Mouse (Mus musculus): ENCODE results near the gene Igf2bp1. TPM values are rescaled to one million over a fixed set of nuclear protein-coding genes. Genes with fewer than 3 reads are reported as not detected.

The Igf2bp1 gene
- total and polyA plus RNA-seq, 2 experiments, result not detected

- Histone ChIP-seq H3K4me1 (ENCODE audit: control insufficient read depth, insufficient read depth, low read length) (no peaks in the 10 kb centered on the region), H3K4me3 (ENCODE audit: insufficient read depth, low read depth, low read length) (no peak overlapping the region), H3K9ac (ENCODE audit: low read depth, low read length) (no peak overlapping the region), H3K79me2 (ENCODE audit: control insufficient read depth, insufficient read depth, low read length) (no peaks in the 10 kb centered on the region), H3K27ac (replicated peaks; ENCODE audit: insufficient read depth, low read depth, low read length) (no peak overlapping the region), H3K36me3 (ENCODE audit: control insufficient read depth, insufficient read depth, low read length) (no peaks in the 10 kb centered on the region), H3K27me3 (ENCODE audit: control insufficient read depth, insufficient read depth, low read length) (no peaks in the 10 kb centered on the region)
- no peak for DNase-seq (ENCODE audit: extremely low read depth, low read depth, low spot score)
- WGBS, result 78% methylated on average over 6 of the region's 6 CpGs
- TF ChIP-seq CTCF (IDR thresholded peaks at IDR 0.05; ENCODE audit: low read depth, low read length) (no peak), POLR2A (IDR thresholded peaks at IDR 0.05; ENCODE audit: extremely low read depth, insufficient read depth, low read length) (no peak)
These were observed 32.6 kb downstream of the Igf2bp1 start for GRCm38 (mm10) chr11:95973187-95973586.

- no peaks in the 10 kb centered on the region for H3K79me2 ChIP-seq (ENCODE audit: control insufficient read depth, insufficient read depth, low read length)
- 81% methylated on average over 7 of the region's 7 CpGs for WGBS
- no peak overlapping the region for H3K27ac ChIP-seq (replicated peaks; ENCODE audit: insufficient read depth, low read depth, low read length)
- no peaks in the 10 kb centered on the region for H3K4me1 ChIP-seq (ENCODE audit: control insufficient read depth, insufficient read depth, low read length)
- H3K27me3 ChIP-seq (ENCODE audit: control insufficient read depth, insufficient read depth, low read length), result no peaks in the 10 kb centered on the region
- no peak for TF ChIP-seq POLR2A (IDR thresholded peaks at IDR 0.05; ENCODE audit: extremely low read depth, insufficient read depth, low read length)
- TF ChIP-seq CTCF (IDR thresholded peaks at IDR 0.05; ENCODE audit: low read depth, low read length), result no peak
- H3K9ac ChIP-seq (ENCODE audit: low read depth, low read length), result no peak overlapping the region
- no peak for DNase-seq (ENCODE audit: extremely low read depth, low read depth, low spot score)
- H3K4me3 ChIP-seq (ENCODE audit: insufficient read depth, low read depth, low read length), result no peak overlapping the region
- H3K36me3 ChIP-seq (ENCODE audit: control insufficient read depth, insufficient read depth, low read length), result no peaks in the 10 kb centered on the region
These were observed 42.4 kb downstream of the Igf2bp1 start for GRCm38 (mm10) chr11:95963304-95963703.

- no peak overlapping the region for H3K4me3 ChIP-seq (ENCODE audit: insufficient read depth, low read depth, low read length)
- H3K79me2 ChIP-seq (ENCODE audit: control insufficient read depth, insufficient read depth, low read length), result no peaks in the 10 kb centered on the region
- no peaks in the 10 kb centered on the region for H3K27me3 ChIP-seq (ENCODE audit: control insufficient read depth, insufficient read depth, low read length)
- TF ChIP-seq CTCF (IDR thresholded peaks at IDR 0.05; ENCODE audit: low read depth, low read length) (peak; percentile 19; the same call in 1 of the 2 replicates), POLR2A (IDR thresholded peaks at IDR 0.05; ENCODE audit: extremely low read depth, insufficient read depth, low read length) (no peak)
- no peaks in the 10 kb centered on the region for H3K36me3 ChIP-seq (ENCODE audit: control insufficient read depth, insufficient read depth, low read length)
- H3K9ac ChIP-seq (ENCODE audit: low read depth, low read length), result no peak overlapping the region
- H3K27ac ChIP-seq (replicated peaks; ENCODE audit: insufficient read depth, low read depth, low read length), result no peak overlapping the region
- no peaks in the 10 kb centered on the region for H3K4me1 ChIP-seq (ENCODE audit: control insufficient read depth, insufficient read depth, low read length)
- WGBS, result 78% methylated on average over 6 of the region's 6 CpGs
- no peak for DNase-seq (ENCODE audit: extremely low read depth, low read depth, low spot score)
These were observed 46.6 kb downstream of the Igf2bp1 start for GRCm38 (mm10) chr11:95959152-95959551.

GRCm38 (mm10) chr11:95958251-95958650 is 47.5 kb downstream of the Igf2bp1 start:
- Histone ChIP-seq H3K27ac (replicated peaks; ENCODE audit: insufficient read depth, low read depth, low read length) (no peak overlapping the region), H3K4me1 (ENCODE audit: control insufficient read depth, insufficient read depth, low read length) (no peaks in the 10 kb centered on the region), H3K4me3 (ENCODE audit: insufficient read depth, low read depth, low read length) (no peak overlapping the region), H3K79me2 (ENCODE audit: control insufficient read depth, insufficient read depth, low read length) (no peaks in the 10 kb centered on the region), H3K36me3 (ENCODE audit: control insufficient read depth, insufficient read depth, low read length) (no peaks in the 10 kb centered on the region), H3K9ac (ENCODE audit: low read depth, low read length) (no peak overlapping the region), H3K27me3 (ENCODE audit: control insufficient read depth, insufficient read depth, low read length) (no peaks in the 10 kb centered on the region)
- DNase-seq (ENCODE audit: extremely low read depth, low read depth, low spot score), result no peak
- WGBS, result 82% methylated on average over 9 of the region's 9 CpGs
- TF ChIP-seq POLR2A (IDR thresholded peaks at IDR 0.05; ENCODE audit: extremely low read depth, insufficient read depth, low read length) (no peak), CTCF (IDR thresholded peaks at IDR 0.05; ENCODE audit: low read depth, low read length) (no peak)

GRCm38 (mm10) chr11:95957407-95957806 is 48.3 kb downstream of the Igf2bp1 start:
- Histone ChIP-seq H3K9ac (ENCODE audit: low read depth, low read length) (no peak overlapping the region), H3K36me3 (ENCODE audit: control insufficient read depth, insufficient read depth, low read length) (no peaks in the 10 kb centered on the region), H3K4me3 (ENCODE audit: insufficient read depth, low read depth, low read length) (no peak overlapping the region), H3K4me1 (ENCODE audit: control insufficient read depth, insufficient read depth, low read length) (no peaks in the 10 kb centered on the region), H3K79me2 (ENCODE audit: control insufficient read depth, insufficient read depth, low read length) (no peaks in the 10 kb centered on the region), H3K27me3 (ENCODE audit: control insufficient read depth, insufficient read depth, low read length) (no peaks in the 10 kb centered on the region), H3K27ac (replicated peaks; ENCODE audit: insufficient read depth, low read depth, low read length) (no peak overlapping the region)
- 75% methylated on average over 7 of the region's 7 CpGs for WGBS
- DNase-seq (ENCODE audit: extremely low read depth, low read depth, low spot score), result no peak
- no peak for TF ChIP-seq POLR2A (IDR thresholded peaks at IDR 0.05; ENCODE audit: extremely low read depth, insufficient read depth, low read length)
- no peak for TF ChIP-seq CTCF (IDR thresholded peaks at IDR 0.05; ENCODE audit: low read depth, low read length)

- WGBS, result 85% methylated on average over 5 of the region's 5 CpGs
- no peak overlapping the region for H3K4me3 ChIP-seq (ENCODE audit: insufficient read depth, low read depth, low read length)
- TF ChIP-seq POLR2A (IDR thresholded peaks at IDR 0.05; ENCODE audit: extremely low read depth, insufficient read depth, low read length), result no peak
- TF ChIP-seq CTCF (IDR thresholded peaks at IDR 0.05; ENCODE audit: low read depth, low read length), result no peak
- no peaks in the 10 kb centered on the region for H3K36me3 ChIP-seq (ENCODE audit: control insufficient read depth, insufficient read depth, low read length)
- no peaks in the 10 kb centered on the region for H3K79me2 ChIP-seq (ENCODE audit: control insufficient read depth, insufficient read depth, low read length)
- H3K9ac ChIP-seq (ENCODE audit: low read depth, low read length), result no peak overlapping the region
- H3K4me1 ChIP-seq (ENCODE audit: control insufficient read depth, insufficient read depth, low read length), result no peaks in the 10 kb centered on the region
- H3K27me3 ChIP-seq (ENCODE audit: control insufficient read depth, insufficient read depth, low read length), result no peaks in the 10 kb centered on the region
- no peak overlapping the region for H3K27ac ChIP-seq (replicated peaks; ENCODE audit: insufficient read depth, low read depth, low read length)
- no peak for DNase-seq (ENCODE audit: extremely low read depth, low read depth, low spot score)
These were observed 52.4 kb downstream of the Igf2bp1 start for GRCm38 (mm10) chr11:95953313-95953712.

All from liver, adult 2 months (tissue).